Mouse (Mus musculus) neural tube, embryonic 15.5 days (tissue): ENCODE measurements around the gene Fam53b. TPM values are rescaled to one million over a fixed set of nuclear protein-coding genes. Genes with fewer than 3 reads are reported as not detected.

Experiments used
- ATAC-seq: fragments of 200-750 bp; cut with Nextera tagmentation; 2 replicates; pipeline ENCODE4 v1.8.0; 2017; ENCODE audit warnings: mild to moderate bottlenecking, moderate TSS enrichment, moderate library complexity; ENCODE audit not compliant: low FRiP score
- H3K27ac ChIP-seq: fragments of 300-500 bp; sonication (generic); replicated peaks from 2 replicates; pipeline ENCODE4 v1.5.1; 2015; ENCODE audit warnings: mild to moderate bottlenecking, inconsistent platforms
- H3K27me3 ChIP-seq: fragments of 300-500 bp; sonication (generic); replicated peaks from 2 replicates; pipeline ENCODE4 v1.6.1; 2015; ENCODE audit warnings: inconsistent platforms
- H3K36me3 ChIP-seq: fragments of 300-500 bp; sonication (generic); 2 replicates; pipeline ENCODE4 v1.6.1; 2015; ENCODE audit warnings: inconsistent platforms
- H3K4me1 ChIP-seq: fragments of 300-500 bp; sonication (generic); 2 replicates; pipeline ENCODE4 v1.6.1; 2015; ENCODE audit warnings: inconsistent platforms
- H3K4me2 ChIP-seq: fragments of 300-500 bp; sonication (generic); 2 replicates; pipeline ENCODE4 v1.6.1; 2015; ENCODE audit warnings: inconsistent platforms, mild to moderate bottlenecking, moderate library complexity
- H3K4me3 ChIP-seq: fragments of 300-500 bp; sonication (generic); replicated peaks from 2 replicates; pipeline ENCODE4 v1.5.1; 2015; ENCODE audit warnings: mild to moderate bottlenecking, inconsistent platforms
- H3K9ac ChIP-seq: fragments of 300-500 bp; sonication (generic); replicated peaks from 2 replicates; pipeline ENCODE4 v1.6.1; 2015; ENCODE audit warnings: mild to moderate bottlenecking, inconsistent platforms
- H3K9me3 ChIP-seq: fragments of 300-500 bp; sonication (generic); replicated peaks from 2 replicates; pipeline ENCODE4 v1.6.1; 2016; ENCODE audit warnings: inconsistent platforms
- WGBS: fragments of 180-500 bp; shearing (Covaris S2); methylation state at CpG from one replicate; pipeline ENCODE4 v1.1.7; 2015; ENCODE audit warnings: mixed read lengths; 5-methylcytosine and 5-hydroxymethylcytosine counted together
- polyA plus RNA-seq: library from polyadenylated mRNA; unstranded; fragments of >200 nt; fragmentation: Nextera tagmentation; extraction: Ambion mirVana; gene quantifications from 2 replicates; pipeline ENCODE4 v1.2.1, GENCODE M21; 2015

The Fam53b gene
- polyA plus RNA-seq, 1 experiment from 2014 or later: 12.4 TPM

- no peak for ATAC-seq
- Histone ChIP-seq H3K4me3 (no peak overlapping the region), H3K4me1 (peaks cover 86% of the 10 kb centered on the region), H3K27me3 (no peaks in the 10 kb centered on the region), H3K36me3 (no peaks in the 10 kb centered on the region), H3K9me3 (no peaks in the 10 kb centered on the region), H3K4me2 (peak overlapping the region; percentile 89), H3K27ac (peak overlapping the region; percentile 61; the same call in 1 of the 2 replicates), H3K9ac (no peak overlapping the region; the same call in 1 of the 2 replicates)
- 23% methylated on average over 6 of the region's 6 CpGs for WGBS
Observed at GRCm38 (mm10) chr7:132809721-132810120, 4.0 kb downstream of the Fam53b start.

GRCm38 (mm10) chr7:132808841-132809682, 4.6 kb downstream of the Fam53b start:
- no peaks in the 10 kb centered on the region for H3K27me3 ChIP-seq
- H3K4me3 ChIP-seq: no peak overlapping the region
- ATAC-seq: no peak
- peak overlapping the region; percentile 36; the same call in 1 of the 2 replicates for H3K9ac ChIP-seq
- H3K9me3 ChIP-seq: no peaks in the 10 kb centered on the region
- peak overlapping the region; percentile 72 for H3K27ac ChIP-seq
- H3K4me2 ChIP-seq: peak overlapping the region; percentile 38
- peaks cover 85% of the 10 kb centered on the region for H3K4me1 ChIP-seq
- 5% methylated on average over 20 of the region's 20 CpGs for WGBS
- no peaks in the 10 kb centered on the region for H3K36me3 ChIP-seq

GRCm38 (mm10) chr7:132808051-132808796, 5.5 kb downstream of the Fam53b start:
- no peaks in the 10 kb centered on the region for H3K36me3 ChIP-seq

GRCm38 (mm10) chr7:132806926-132807857, 6.5 kb downstream of the Fam53b start:
- 68% methylated on average over 13 of the region's 13 CpGs for WGBS
- Histone ChIP-seq H3K4me3 (no peak overlapping the region), H3K36me3 (no peaks in the 10 kb centered on the region), H3K9ac (no peak overlapping the region), H3K9me3 (no peaks in the 10 kb centered on the region), H3K27ac (peak overlapping the region; percentile 37), H3K4me2 (no peak overlapping the region), H3K4me1 (peaks cover 88% of the 10 kb centered on the region), H3K27me3 (no peaks in the 10 kb centered on the region)
- ATAC-seq: no peak

More at GRCm38 (mm10) chr7:132808051-132808796, 5.5 kb downstream of the Fam53b start:
- no peak overlapping the region for H3K4me3 ChIP-seq
- H3K9ac ChIP-seq: no peak overlapping the region
- H3K4me2 ChIP-seq: peak overlapping the region; percentile 38; the same call in 1 of the 2 replicates
- no peak for ATAC-seq
- no peaks in the 10 kb centered on the region for H3K9me3 ChIP-seq
- H3K4me1 ChIP-seq: peaks cover 86% of the 10 kb centered on the region
- H3K27ac ChIP-seq: peak overlapping the region; percentile 72
- 47% methylated on average over 7 of the region's 7 CpGs for WGBS
- H3K27me3 ChIP-seq: no peaks in the 10 kb centered on the region

GRCm38 (mm10) chr7:132806286-132806685, 7.4 kb downstream of the Fam53b start:
- Histone ChIP-seq H3K4me3 (no peak overlapping the region), H3K9ac (no peak overlapping the region), H3K4me1 (peaks cover 81% of the 10 kb centered on the region), H3K36me3 (no peaks in the 10 kb centered on the region), H3K4me2 (no peak overlapping the region), H3K27me3 (no peaks in the 10 kb centered on the region), H3K27ac (peak overlapping the region; percentile 64), H3K9me3 (no peaks in the 10 kb centered on the region)
- 65% methylated on average over 5 of the region's 5 CpGs for WGBS
- no peak for ATAC-seq

- H3K27me3 ChIP-seq: no peaks in the 10 kb centered on the region
- 88% methylated on average over 5 of the region's 5 CpGs for WGBS
- H3K4me1 ChIP-seq: peaks cover 70% of the 10 kb centered on the region
- ATAC-seq: no peak
- H3K4me2 ChIP-seq: no peak overlapping the region
- H3K27ac ChIP-seq: no peak overlapping the region
- no peak overlapping the region for H3K4me3 ChIP-seq
- H3K9me3 ChIP-seq: no peaks in the 10 kb centered on the region
- H3K9ac ChIP-seq: no peak overlapping the region
- no peaks in the 10 kb centered on the region for H3K36me3 ChIP-seq
Observed at GRCm38 (mm10) chr7:132804951-132805350, 8.7 kb downstream of the Fam53b start.

- H3K36me3 ChIP-seq: no peaks in the 10 kb centered on the region
- H3K4me3 ChIP-seq: no peak overlapping the region
- no peak overlapping the region for H3K4me2 ChIP-seq
- no peak for ATAC-seq
- no peaks in the 10 kb centered on the region for H3K9me3 ChIP-seq
- H3K4me1 ChIP-seq: peaks cover 65% of the 10 kb centered on the region
- H3K27ac ChIP-seq: no peak overlapping the region
- no peaks in the 10 kb centered on the region for H3K27me3 ChIP-seq
- H3K9ac ChIP-seq: no peak overlapping the region
- 83% methylated on average over 7 of the region's 7 CpGs for WGBS
Observed at GRCm38 (mm10) chr7:132804461-132804860, 9.2 kb downstream of the Fam53b start.

- no peak for ATAC-seq
- Histone ChIP-seq H3K4me3 (no peak overlapping the region), H3K9me3 (no peaks in the 10 kb centered on the region), H3K36me3 (no peaks in the 10 kb centered on the region), H3K27me3 (no peaks in the 10 kb centered on the region), H3K27ac (no peak overlapping the region), H3K4me1 (peaks cover 60% of the 10 kb centered on the region), H3K9ac (no peak overlapping the region), H3K4me2 (no peak overlapping the region)
- 69% methylated on average over 3 of the region's 3 CpGs for WGBS
Observed at GRCm38 (mm10) chr7:132803962-132804361, 9.7 kb downstream of the Fam53b start.

- Histone ChIP-seq H3K27ac (no peak overlapping the region), H3K27me3 (no peaks in the 10 kb centered on the region), H3K9ac (no peak overlapping the region), H3K4me1 (peaks cover 54% of the 10 kb centered on the region), H3K4me2 (no peak overlapping the region), H3K36me3 (no peaks in the 10 kb centered on the region), H3K9me3 (no peaks in the 10 kb centered on the region), H3K4me3 (no peak overlapping the region)
- no peak for ATAC-seq
- 95% methylated on average over 2 of the region's 2 CpGs for WGBS
Observed at GRCm38 (mm10) chr7:132803336-132803735, 10.3 kb downstream of the Fam53b start.

GRCm38 (mm10) chr7:132802691-132803090, 11.0 kb downstream of the Fam53b start:
- 75% methylated on average over 11 of the region's 11 CpGs for WGBS
- no peaks in the 10 kb centered on the region for H3K36me3 ChIP-seq
- H3K4me1 ChIP-seq: peaks cover 47% of the 10 kb centered on the region
- no peak overlapping the region for H3K27ac ChIP-seq
- no peak overlapping the region for H3K4me3 ChIP-seq
- no peaks in the 10 kb centered on the region for H3K27me3 ChIP-seq
- H3K9me3 ChIP-seq: no peaks in the 10 kb centered on the region
- ATAC-seq: no peak
- H3K4me2 ChIP-seq: no peak overlapping the region
- H3K9ac ChIP-seq: no peak overlapping the region

- Histone ChIP-seq H3K4me2 (no peak overlapping the region), H3K9me3 (no peaks in the 10 kb centered on the region), H3K36me3 (no peaks in the 10 kb centered on the region), H3K9ac (no peak overlapping the region), H3K4me1 (peaks cover 41% of the 10 kb centered on the region), H3K27me3 (no peaks in the 10 kb centered on the region), H3K4me3 (no peak overlapping the region), H3K27ac (no peak overlapping the region)
- 86% methylated on average over 2 of the region's 2 CpGs for WGBS
- ATAC-seq: no peak
Observed at GRCm38 (mm10) chr7:132802066-132802465, 11.6 kb downstream of the Fam53b start.
